Mouse (Mus musculus): ENCODE measurements around the gene Kcnj12. TPM values are rescaled to one million over a fixed set of nuclear protein-coding genes. Genes with fewer than 3 reads are reported as not detected.

Kcnj12 gene
- polyA plus RNA-seq, 1 experiment, result 1.5 TPM

GRCm38 (mm10) chr11:61028211-61028950, 6.0 kb downstream of the Kcnj12 start:
- Histone ChIP-seq H3K36me3 (ENCODE audit: control insufficient read depth, insufficient read depth, low read length, poor library complexity, severe bottlenecking) (no peaks in the 10 kb centered on the region), H3K9me3 (replicated peaks; ENCODE audit: control insufficient read depth, insufficient read depth, low read length, poor library complexity, severe bottlenecking) (no peaks in the 10 kb centered on the region), H3K4me1 (ENCODE audit: control insufficient read depth, insufficient read depth, low read length) (no peaks in the 10 kb centered on the region), H3K27ac (ENCODE audit: insufficient read depth, low read length) (no peak overlapping the region), H3K9ac (ENCODE audit: low read depth, poor library complexity, severe bottlenecking) (no peak overlapping the region), H3K4me3 (ENCODE audit: low read depth, low read length) (no peak overlapping the region), H3K27me3 (ENCODE audit: control insufficient read depth, insufficient read depth, low read length, poor library complexity, severe bottlenecking) (peaks cover 5% of the 10 kb centered on the region; the same call in 1 of the 2 replicates)
- no peak for TF ChIP-seq CTCF (IDR thresholded peaks at IDR 0.05; ENCODE audit: low read depth, low read length)

GRCm38 (mm10) chr11:61029116-61029740, 6.9 kb downstream of the Kcnj12 start:
- Histone ChIP-seq H3K9me3 (replicated peaks; ENCODE audit: control insufficient read depth, insufficient read depth, low read length, poor library complexity, severe bottlenecking) (no peaks in the 10 kb centered on the region), H3K9ac (ENCODE audit: low read depth, poor library complexity, severe bottlenecking) (no peak overlapping the region), H3K4me3 (ENCODE audit: low read depth, low read length) (no peak overlapping the region), H3K27ac (ENCODE audit: insufficient read depth, low read length) (no peak overlapping the region), H3K4me1 (ENCODE audit: control insufficient read depth, insufficient read depth, low read length) (no peaks in the 10 kb centered on the region), H3K36me3 (ENCODE audit: control insufficient read depth, insufficient read depth, low read length, poor library complexity, severe bottlenecking) (no peaks in the 10 kb centered on the region), H3K27me3 (ENCODE audit: control insufficient read depth, insufficient read depth, low read length, poor library complexity, severe bottlenecking) (peaks cover under 1% of the 10 kb centered on the region; the same call in 1 of the 2 replicates)
- no peak for TF ChIP-seq POLR2A (IDR thresholded peaks at IDR 0.05; ENCODE audit: insufficient read depth, low read length)

- TF ChIP-seq CTCF (IDR thresholded peaks at IDR 0.05; ENCODE audit: low read depth, low read length), result no peak
- no peak for TF ChIP-seq EP300 (IDR thresholded peaks at IDR 0.05; ENCODE audit: insufficient read depth, low read depth, low read length)
- TF ChIP-seq POLR2A (IDR thresholded peaks at IDR 0.05; ENCODE audit: insufficient read depth, low read length), result no peak
- Histone ChIP-seq H3K4me3 (ENCODE audit: low read depth, low read length) (no peak overlapping the region), H3K36me3 (ENCODE audit: control insufficient read depth, insufficient read depth, low read length, poor library complexity, severe bottlenecking) (no peaks in the 10 kb centered on the region), H3K9ac (ENCODE audit: low read depth, poor library complexity, severe bottlenecking) (no peak overlapping the region), H3K27me3 (ENCODE audit: control insufficient read depth, insufficient read depth, low read length, poor library complexity, severe bottlenecking) (no peaks in the 10 kb centered on the region), H3K27ac (ENCODE audit: insufficient read depth, low read length) (no peak overlapping the region), H3K4me1 (ENCODE audit: control insufficient read depth, insufficient read depth, low read length) (no peaks in the 10 kb centered on the region), H3K9me3 (replicated peaks; ENCODE audit: control insufficient read depth, insufficient read depth, low read length, poor library complexity, severe bottlenecking) (no peaks in the 10 kb centered on the region)
These were observed 7.7 kb downstream of the Kcnj12 start for GRCm38 (mm10) chr11:61029864-61030595.

GRCm38 (mm10) chr11:61031137-61031536, 8.8 kb downstream of the Kcnj12 start:
- no peaks in the 10 kb centered on the region for H3K9me3 ChIP-seq (replicated peaks; ENCODE audit: control insufficient read depth, insufficient read depth, low read length, poor library complexity, severe bottlenecking)
- H3K4me1 ChIP-seq (ENCODE audit: control insufficient read depth, insufficient read depth, low read length), result no peaks in the 10 kb centered on the region
- no peak overlapping the region for H3K27ac ChIP-seq (ENCODE audit: insufficient read depth, low read length)
- TF ChIP-seq CTCF (IDR thresholded peaks at IDR 0.05; ENCODE audit: low read depth, low read length), result no peak
- no peak for TF ChIP-seq EP300 (IDR thresholded peaks at IDR 0.05; ENCODE audit: insufficient read depth, low read depth, low read length)
- no peak for TF ChIP-seq POLR2A (IDR thresholded peaks at IDR 0.05; ENCODE audit: insufficient read depth, low read length)
- no peaks in the 10 kb centered on the region for H3K36me3 ChIP-seq (ENCODE audit: control insufficient read depth, insufficient read depth, low read length, poor library complexity, severe bottlenecking)
- no peak overlapping the region for H3K9ac ChIP-seq (ENCODE audit: low read depth, poor library complexity, severe bottlenecking)
- no peaks in the 10 kb centered on the region for H3K27me3 ChIP-seq (ENCODE audit: control insufficient read depth, insufficient read depth, low read length, poor library complexity, severe bottlenecking)
- H3K4me3 ChIP-seq (ENCODE audit: low read depth, low read length), result no peak overlapping the region

GRCm38 (mm10) chr11:61031658-61032445, 9.5 kb downstream of the Kcnj12 start:
- H3K27ac ChIP-seq (ENCODE audit: insufficient read depth, low read length), result no peak overlapping the region
- no peak for TF ChIP-seq EP300 (IDR thresholded peaks at IDR 0.05; ENCODE audit: insufficient read depth, low read depth, low read length)
- TF ChIP-seq POLR2A (IDR thresholded peaks at IDR 0.05; ENCODE audit: insufficient read depth, low read length), result no peak
- no peak for TF ChIP-seq CTCF (IDR thresholded peaks at IDR 0.05; ENCODE audit: low read depth, low read length)
- no peaks in the 10 kb centered on the region for H3K4me1 ChIP-seq (ENCODE audit: control insufficient read depth, insufficient read depth, low read length)
- H3K36me3 ChIP-seq (ENCODE audit: control insufficient read depth, insufficient read depth, low read length, poor library complexity, severe bottlenecking), result no peaks in the 10 kb centered on the region
- no peak overlapping the region for H3K4me3 ChIP-seq (ENCODE audit: low read depth, low read length)
- H3K9me3 ChIP-seq (replicated peaks; ENCODE audit: control insufficient read depth, insufficient read depth, low read length, poor library complexity, severe bottlenecking), result no peaks in the 10 kb centered on the region
- no peaks in the 10 kb centered on the region for H3K27me3 ChIP-seq (ENCODE audit: control insufficient read depth, insufficient read depth, low read length, poor library complexity, severe bottlenecking)
- H3K9ac ChIP-seq (ENCODE audit: low read depth, poor library complexity, severe bottlenecking), result no peak overlapping the region

Measured in ES-Bruce4 (cell line).